ENCODE assay signal across 8 mouse cellular contexts in the genomic region with DNA sequence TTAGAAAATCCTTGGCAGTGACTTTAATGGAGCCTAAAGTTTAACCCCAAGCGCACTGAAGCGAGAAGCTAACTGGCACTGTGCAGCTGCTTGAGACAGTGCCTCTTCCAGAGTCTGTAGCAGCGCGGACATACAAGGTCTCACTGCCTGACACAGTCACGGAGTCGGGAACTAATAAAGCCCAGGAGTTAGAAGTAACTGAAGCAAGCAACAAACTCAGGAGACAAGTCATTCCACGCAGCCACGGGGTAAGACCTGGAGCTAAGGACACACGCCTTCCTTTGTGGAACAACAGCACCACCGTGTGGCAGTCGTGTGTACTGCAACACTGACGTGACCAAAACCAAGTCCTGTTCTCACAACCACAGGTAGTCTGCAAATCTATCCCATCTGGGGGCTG. TPM values are rescaled to one million over a fixed set of nuclear protein-coding genes. Genes with fewer than 3 reads are reported as not detected.
DNase-seq lines count a peak whose midpoint lies in the region; ATAC-seq and TF ChIP-seq lines count a peak whose summit lies in the region.

No protein-coding gene starts in this region.

- no peak overlapping the region for H3K4me3 ChIP-seq in bone marrow, adult 2 months (replicated peaks; ENCODE audit: control insufficient read depth, low read depth, low read length)
- H3K4me3 ChIP-seq in embryonic facial prominence, embryonic 15.5 days (replicated peaks): no peak overlapping the region
- H3K4me3 ChIP-seq in heart, embryonic 10.5 days: no peak overlapping the region
- H3K4me3 ChIP-seq in kidney, postnatal 0 days (replicated peaks; ENCODE audit: low read depth, low read length): no peak overlapping the region
- no peak overlapping the region for H3K4me3 ChIP-seq in liver, adult 2 months (ENCODE audit: insufficient read depth, low read depth, low read length)
- no peak overlapping the region for H3K4me3 ChIP-seq in myocyte

- H3K4me2 ChIP-seq in embryonic facial prominence, embryonic 15.5 days (replicated peaks): 0 out of 2 replicates have a peak overlapping the region, but pooled peaks have one; percentile 22
- H3K4me2 ChIP-seq in kidney, postnatal 0 days (ENCODE audit: low read length): no peak overlapping the region
- H3K4me2 ChIP-seq in myocyte (ENCODE audit: low read depth): no peak overlapping the region

- H3K9ac ChIP-seq in embryonic facial prominence, embryonic 15.5 days: no peak overlapping the region
- H3K9ac ChIP-seq in kidney, postnatal 0 days (ENCODE audit: low read depth, low read length): no peak overlapping the region
- no peak overlapping the region for H3K9ac ChIP-seq in liver, adult 2 months (ENCODE audit: low read depth, low read length)

- H3K27me3 ChIP-seq in embryonic facial prominence, embryonic 15.5 days: no peaks in the 10 kb centered on the region
- H3K27me3 ChIP-seq in heart, embryonic 10.5 days (ENCODE audit: insufficient read depth, poor library complexity, severe bottlenecking): no peaks in the 10 kb centered on the region
- no peaks in the 10 kb centered on the region for H3K27me3 ChIP-seq in kidney, postnatal 0 days (ENCODE audit: insufficient read depth, low read length)
- H3K27me3 ChIP-seq in liver, adult 2 months (ENCODE audit: control insufficient read depth, insufficient read depth, low read length): no peaks in the 10 kb centered on the region
- H3K27me3 ChIP-seq in myocyte (ENCODE audit: control insufficient read depth, insufficient read depth, insufficient read length): no peaks in the 10 kb centered on the region

- H3ac ChIP-seq in myocyte (ENCODE audit: control insufficient read depth, insufficient read length): no peak overlapping the region

- TF ChIP-seq CTCF in bone marrow, adult 2 months (IDR thresholded peaks at IDR 0.05; ENCODE audit: control insufficient read depth, insufficient read depth, low read length): peak; percentile 100
- TF ChIP-seq CTCF in kidney, postnatal 0 days (IDR thresholded peaks at IDR 0.05; ENCODE audit: low read depth): peak; percentile 98
- TF ChIP-seq CTCF in liver, adult 2 months (IDR thresholded peaks at IDR 0.05; ENCODE audit: low read depth, low read length): peak; percentile 98

- ATAC-seq in embryonic facial prominence, embryonic 15.5 days (ENCODE audit: insufficient number of reproducible peaks, low FRiP score, low TSS enrichment, low read depth): peak; percentile 63
- ATAC-seq in kidney, postnatal 0 days (replicated peaks; ENCODE audit: low FRiP score, low read depth): peak; percentile 60

- H3K9me3 ChIP-seq in embryonic facial prominence, embryonic 15.5 days (replicated peaks): no peaks in the 10 kb centered on the region
- no peaks in the 10 kb centered on the region for H3K9me3 ChIP-seq in heart, embryonic 10.5 days
- H3K9me3 ChIP-seq in kidney, postnatal 0 days (replicated peaks; ENCODE audit: low read length): no peaks in the 10 kb centered on the region

- TF ChIP-seq POLR2A in bone marrow, adult 2 months (IDR thresholded peaks at IDR 0.05; ENCODE audit: borderline replicate concordance, control insufficient read depth, low read depth, low read length): no peak
- no peak for TF ChIP-seq POLR2A in liver, adult 2 months (IDR thresholded peaks at IDR 0.05; ENCODE audit: extremely low read depth, insufficient read depth, low read length)
- no peak for TF ChIP-seq POLR2A in myocyte (IDR thresholded peaks at IDR 0.05; ENCODE audit: insufficient read length, low read depth)

- peaks cover 20% of the 10 kb centered on the region; the same call in 1 of the 2 replicates for H3K36me3 ChIP-seq in embryonic facial prominence, embryonic 15.5 days
- H3K36me3 ChIP-seq in heart, embryonic 10.5 days: peaks cover 34% of the 10 kb centered on the region
- peaks cover 16% of the 10 kb centered on the region; the same call in 1 of the 2 replicates for H3K36me3 ChIP-seq in kidney, postnatal 0 days (ENCODE audit: insufficient read depth, low read length)
- H3K36me3 ChIP-seq in liver, adult 2 months (ENCODE audit: control insufficient read depth, insufficient read depth, low read length): peaks cover 10% of the 10 kb centered on the region; the same call in 1 of the 2 replicates
- peaks cover 16% of the 10 kb centered on the region for H3K36me3 ChIP-seq in myocyte (ENCODE audit: control insufficient read depth, insufficient read depth)

- no peak overlapping the region for H3K27ac ChIP-seq in bone marrow, adult 2 months (ENCODE audit: control insufficient read depth, insufficient read depth, low read depth, low read length, poor library complexity)
- H3K27ac ChIP-seq in embryonic facial prominence, embryonic 15.5 days (replicated peaks): no peak overlapping the region
- H3K27ac ChIP-seq in heart, embryonic 10.5 days: no peak overlapping the region
- H3K27ac ChIP-seq in kidney, postnatal 0 days: no peak overlapping the region
- H3K27ac ChIP-seq in liver, adult 2 months (replicated peaks; ENCODE audit: insufficient read depth, low read depth, low read length): no peak overlapping the region

- no peaks in the 10 kb centered on the region for H3K79me2 ChIP-seq in liver, adult 2 months (ENCODE audit: control insufficient read depth, insufficient read depth, low read length)
- H3K79me2 ChIP-seq in myocyte (ENCODE audit: control insufficient read depth, insufficient read depth): peaks cover 8% of the 10 kb centered on the region

- peak; percentile 80 to 81 for DNase-seq in B cell, adult 2 months
- DNase-seq in heart, embryonic 10.5 days (ENCODE audit: low spot score): peak; percentile 88
- peak; percentile 83 for DNase-seq in kidney, postnatal 0 days (ENCODE audit: low spot score)
- peak; percentile 54 for DNase-seq in liver, adult 2 months (ENCODE audit: extremely low read depth, low read depth, low spot score)
- DNase-seq in spleen, postnatal 36 days (ENCODE audit: low spot score in 2 of 2): peak; percentile 29 to 40

- WGBS in bone marrow, adult 2 months: 38% methylated on average over 12 of the region's 12 CpGs
- WGBS in embryonic facial prominence, embryonic 15.5 days: 20% methylated on average over 12 of the region's 12 CpGs
- WGBS in heart, embryonic 10.5 days: 36% methylated on average over 12 of the region's 12 CpGs
- WGBS in kidney, postnatal 0 days: 29% methylated on average over 12 of the region's 12 CpGs
- WGBS in liver, adult 2 months: 39% methylated on average over 12 of the region's 12 CpGs

- no peaks in the 10 kb centered on the region for H3K4me1 ChIP-seq in bone marrow, adult 2 months (ENCODE audit: control insufficient read depth, insufficient read depth, low read length)
- 0 out of 2 replicates have a peak, but pooled peaks cover 2% of the 10 kb centered on the region for H3K4me1 ChIP-seq in embryonic facial prominence, embryonic 15.5 days
- H3K4me1 ChIP-seq in heart, embryonic 10.5 days: no peaks in the 10 kb centered on the region
- no peaks in the 10 kb centered on the region for H3K4me1 ChIP-seq in kidney, postnatal 0 days (replicated peaks; ENCODE audit: insufficient read depth, low read length)
- H3K4me1 ChIP-seq in liver, adult 2 months (ENCODE audit: control insufficient read depth, insufficient read depth, low read length): no peaks in the 10 kb centered on the region

TF ChIP-seq in myocyte, 11 proteins besides CTCF, POLR2A, EP300 and RAD21:
- TF ChIP-seq SRF (IDR thresholded peaks at IDR 0.05; ENCODE audit: control insufficient read depth, insufficient read length, low read depth): peak; percentile 36
- peak in 1 of 3 experiments; percentile 9 for TF ChIP-seq MYOD1 (IDR thresholded peaks at IDR 0.05; ENCODE audit: control insufficient read depth in 1 of 3, insufficient read length in 2 of 3, low read depth in 2 of 3)
- TF ChIP-seq TCF12 (IDR thresholded peaks at IDR 0.05; ENCODE audit: insufficient read depth, poor library complexity, severe bottlenecking): no peak

RNA-seq across cellular contexts. Expression of a gene that starts 16.1 kb away (rescaled TPM):
- polyA plus RNA-seq in bone marrow, adult 2 months (2011; ENCODE audit: insufficient read depth, insufficient read length, low replicate concordance, missing spikeins): 0.67 TPM in 1 of 2 replicates, not detected in the other
- polyA plus RNA-seq in embryonic facial prominence, embryonic 15.5 days (2015; fragmentation: Nextera tagmentation; extraction: Ambion mirVana): 86.3 TPM in 2 replicates
- 53.7 and 69.4 TPM in 2 replicates for polyA plus RNA-seq in heart, embryonic 10.5 days (2016; fragmentation: Nextera tagmentation; extraction: Ambion mirVana)
- polyA plus RNA-seq in kidney, postnatal 0 days (2015; fragmentation: Nextera tagmentation; extraction: Ambion mirVana): 15.4 and 17.1 TPM in 2 replicates
- 0.27 and 0.28 TPM in 2 replicates for total RNA-seq in liver, adult 2 months (2014; rRNA removed)
- polyA plus RNA-seq in liver, adult 2 months (2012; rRNA removed): 0.11 and 0.12 TPM in 2 replicates
- polyA plus RNA-seq in myocyte (2012; fragmentation: generic; extraction: Trizol): 9.3 TPM

RNA-seq across cellular contexts. Expression of a gene that starts 27.3 kb away (rescaled TPM):
- 10.3 and 21.2 TPM in 2 replicates for polyA plus RNA-seq in bone marrow, adult 2 months (2011; ENCODE audit: insufficient read depth, insufficient read length, low replicate concordance, missing spikeins)
- 62.6 and 62.7 TPM in 2 replicates for polyA plus RNA-seq in embryonic facial prominence, embryonic 15.5 days (2015; fragmentation: Nextera tagmentation; extraction: Ambion mirVana)
- 56.4 and 86.3 TPM in 2 replicates for polyA plus RNA-seq in heart, embryonic 10.5 days (2016; fragmentation: Nextera tagmentation; extraction: Ambion mirVana)
- 57.5 and 57.8 TPM in 2 replicates for polyA plus RNA-seq in kidney, postnatal 0 days (2015; fragmentation: Nextera tagmentation; extraction: Ambion mirVana)
- total RNA-seq in liver, adult 2 months (2014; rRNA removed): 7.1 and 10.6 TPM in 2 replicates
- 2.3 and 2.6 TPM in 2 replicates for polyA plus RNA-seq in liver, adult 2 months (2012; rRNA removed)
- 19.9 TPM for polyA plus RNA-seq in myocyte (2012; fragmentation: generic; extraction: Trizol)

Comparison
In these comparisons a context has a peak if more than half of its experiments do, and no peak if none do; other contexts are left out.
1. DNase-seq: peak in every context shown above with its lines; median percentile 88 in heart, embryonic 10.5 days; 83 in kidney, postnatal 0 days; 80 in B cell, adult 2 months; 54 in liver, adult 2 months; 34 in spleen, postnatal 36 days.